Mouse (Mus musculus) lung, adult 18-20 months (tissue): ENCODE data around the gene Gm37240.
"Not testable (repeated sequence)": the region's sequence is repeated elsewhere in the genome, so short reads cannot be mapped to it uniquely, and the experiment has no call there.

Source experiments
- DNase-seq, 2 experiments: peaks; one replicate each; pipeline ENCODE4 v3.0.0; 2022; ENCODE audit warnings: mixed read lengths in 2 of 2

Gene Gm37240

DNA sequence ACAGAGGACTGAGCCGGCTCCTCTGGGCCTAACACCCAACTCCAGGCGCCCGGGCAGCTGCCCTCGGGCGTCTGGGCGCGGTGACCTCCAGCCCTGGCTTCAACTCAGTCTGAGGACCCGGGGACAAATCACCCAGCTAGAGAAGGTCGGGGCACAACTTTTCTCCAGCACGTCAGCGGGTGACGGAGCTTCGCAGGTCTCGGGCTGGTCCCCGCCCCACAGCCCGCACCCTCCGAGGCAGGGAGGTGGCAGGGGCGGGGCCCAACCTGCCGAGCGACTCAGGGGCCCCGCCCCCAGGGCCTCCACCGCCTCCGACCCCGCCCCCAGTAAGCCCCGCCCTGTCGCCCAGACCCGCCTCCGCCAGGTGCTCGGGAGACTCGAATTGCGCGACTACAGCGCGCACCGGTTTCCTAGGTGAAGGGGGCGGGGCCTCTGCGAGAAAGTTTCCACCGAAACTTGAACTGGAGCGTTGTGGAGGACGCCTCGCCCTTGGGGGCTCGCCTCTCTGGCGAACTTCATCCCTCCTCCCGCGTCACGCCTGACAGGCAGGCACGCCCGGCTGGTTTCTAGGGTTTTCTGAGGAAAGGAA lies at the start of gene Gm37240, which contains the start of gene Glt28d2:
TSS of gene Gm37240 (minus strand) at position 280 of the 589 bp plus-strand sequence.
TSS of gene Glt28d2 (minus strand) at position 278 of the 589 bp plus-strand sequence.
- DNase-seq: peak; percentile 94 to 96

DNA sequence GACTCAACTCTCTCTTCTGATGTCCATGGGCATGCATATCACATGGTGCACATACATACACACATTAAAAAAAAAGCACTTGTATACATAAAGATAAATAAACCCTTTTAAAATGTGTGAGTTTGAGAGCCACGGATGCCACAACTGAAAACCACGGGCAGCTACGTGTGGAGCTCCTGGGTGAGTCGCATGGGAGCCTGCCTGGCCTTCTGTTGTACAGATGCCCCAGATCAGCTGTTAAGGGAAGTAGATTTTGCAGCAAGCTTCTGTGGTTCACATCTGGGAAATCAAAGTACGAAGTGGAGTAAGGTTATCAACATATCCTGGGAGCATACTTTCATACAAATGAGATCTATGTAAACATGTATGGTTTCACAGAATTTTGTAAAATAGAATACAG lies 46.3 kb upstream of the Gm37240 start:
- no peak for DNase-seq

DNA sequence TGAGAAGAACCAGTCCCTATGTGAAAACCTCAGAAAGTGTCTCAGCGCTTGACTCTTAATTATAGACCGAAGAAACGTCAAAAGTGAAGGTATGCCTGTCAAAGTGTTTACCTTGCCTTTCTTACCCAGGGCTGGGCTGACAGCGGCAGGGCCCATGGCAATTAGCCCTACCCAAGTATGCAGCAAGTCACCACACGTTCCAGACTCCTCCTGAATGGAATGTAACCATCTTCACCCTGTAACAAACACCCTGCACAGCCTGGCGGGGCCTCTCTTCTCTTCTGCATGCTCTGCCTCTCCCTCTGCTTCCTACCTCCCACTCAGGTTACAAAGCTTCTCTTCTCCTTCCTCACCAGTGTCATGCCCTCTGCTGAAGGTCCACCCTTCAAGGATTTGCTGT lies 44.5 kb upstream of the Gm37240 start:
- peak in 1 of 2 experiments; percentile 9 for DNase-seq

DNA sequence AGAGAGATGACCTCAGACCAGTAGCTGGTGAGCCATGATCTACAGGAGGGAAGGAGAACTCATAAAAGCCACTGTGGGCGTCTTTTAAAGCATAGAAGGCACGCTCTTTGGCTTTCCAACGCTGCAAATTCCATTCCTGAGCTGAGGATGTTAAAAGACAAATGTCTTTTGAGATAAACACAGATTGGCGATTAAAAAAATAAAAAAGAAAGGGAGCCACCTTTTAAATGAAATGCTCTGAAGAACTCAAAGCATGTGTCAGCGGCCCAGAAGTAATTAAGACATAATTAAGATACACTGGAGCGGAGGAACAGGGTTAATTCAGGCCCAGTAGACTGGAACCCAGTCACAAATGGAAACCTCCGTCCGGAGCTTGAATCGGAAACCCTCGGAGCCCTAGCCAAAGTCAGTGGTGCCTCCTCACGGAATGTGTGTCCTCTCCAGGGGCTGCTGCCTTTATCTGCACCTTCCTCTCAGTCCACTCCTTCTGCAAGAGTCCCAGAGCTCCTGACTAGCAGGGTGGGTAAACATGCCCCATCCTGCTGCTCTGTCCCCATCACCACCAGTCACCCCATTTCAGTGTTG lies 43.4 kb upstream of the Gm37240 start:
- no peak for DNase-seq

DNA sequence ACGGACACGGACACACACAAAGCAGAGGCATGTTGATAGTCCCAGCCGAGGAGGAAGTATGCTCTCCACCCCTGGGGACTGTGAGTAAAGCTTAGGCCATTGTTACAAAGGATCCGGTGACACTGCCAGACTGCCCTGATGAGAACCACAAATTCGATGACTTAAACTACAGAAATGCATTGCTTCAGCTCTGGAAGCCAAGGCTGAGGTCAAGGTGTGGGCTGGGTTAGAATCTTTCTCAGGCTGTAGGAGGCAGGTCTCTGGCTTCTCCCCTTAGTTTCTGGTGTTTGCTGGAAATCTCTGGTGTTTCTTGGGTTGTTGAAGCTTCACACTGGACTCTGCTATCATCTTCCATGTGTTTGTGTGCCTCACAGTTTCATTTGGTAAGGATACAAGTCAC lies 42.4 kb upstream of the Gm37240 start:
- DNase-seq: peak in 1 of 2 experiments; percentile 8

DNA sequence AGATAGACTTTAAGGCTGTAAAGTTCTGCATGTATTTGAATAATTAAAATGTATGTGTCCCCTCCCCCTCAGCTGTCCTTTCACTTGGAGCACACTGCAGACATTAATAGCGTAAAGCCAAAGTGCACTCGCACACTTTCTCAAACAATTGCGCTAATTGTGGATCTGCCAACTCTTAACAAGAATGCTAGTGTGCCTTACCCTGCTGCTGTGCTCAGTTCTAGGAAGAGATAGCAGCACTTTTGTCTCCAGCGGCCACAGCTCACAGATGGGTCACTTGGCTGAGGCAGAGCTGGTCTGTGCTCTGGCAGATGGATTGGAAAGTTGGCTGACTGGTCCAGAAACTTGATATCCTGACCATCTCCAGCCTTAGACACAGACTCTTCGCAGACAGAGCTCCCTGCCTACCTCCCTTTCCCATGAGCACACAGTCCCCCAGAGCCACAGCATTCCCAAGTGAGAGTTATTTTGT lies 40.9 kb upstream of the Gm37240 start:
- no peak for DNase-seq

DNA sequence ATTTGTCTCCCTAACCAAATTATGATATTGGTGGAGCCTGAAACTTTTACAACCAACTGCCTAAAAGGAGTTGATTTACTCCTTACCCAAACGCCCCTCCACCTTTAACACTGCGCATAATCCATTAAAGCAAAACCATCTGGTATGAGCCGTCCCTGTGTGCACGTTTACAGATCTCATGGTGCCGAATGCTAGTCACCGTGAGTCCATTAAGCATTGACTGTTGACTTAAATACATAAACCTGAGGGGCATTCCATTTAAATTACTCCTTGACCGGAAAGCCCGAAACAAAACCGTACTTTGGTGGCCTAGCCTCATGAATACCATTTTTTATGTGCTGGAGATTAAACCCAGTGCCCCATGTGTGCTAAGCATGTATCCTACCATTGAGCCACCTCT lies 40.0 kb upstream of the Gm37240 start:
- DNase-seq: no peak

DNA sequence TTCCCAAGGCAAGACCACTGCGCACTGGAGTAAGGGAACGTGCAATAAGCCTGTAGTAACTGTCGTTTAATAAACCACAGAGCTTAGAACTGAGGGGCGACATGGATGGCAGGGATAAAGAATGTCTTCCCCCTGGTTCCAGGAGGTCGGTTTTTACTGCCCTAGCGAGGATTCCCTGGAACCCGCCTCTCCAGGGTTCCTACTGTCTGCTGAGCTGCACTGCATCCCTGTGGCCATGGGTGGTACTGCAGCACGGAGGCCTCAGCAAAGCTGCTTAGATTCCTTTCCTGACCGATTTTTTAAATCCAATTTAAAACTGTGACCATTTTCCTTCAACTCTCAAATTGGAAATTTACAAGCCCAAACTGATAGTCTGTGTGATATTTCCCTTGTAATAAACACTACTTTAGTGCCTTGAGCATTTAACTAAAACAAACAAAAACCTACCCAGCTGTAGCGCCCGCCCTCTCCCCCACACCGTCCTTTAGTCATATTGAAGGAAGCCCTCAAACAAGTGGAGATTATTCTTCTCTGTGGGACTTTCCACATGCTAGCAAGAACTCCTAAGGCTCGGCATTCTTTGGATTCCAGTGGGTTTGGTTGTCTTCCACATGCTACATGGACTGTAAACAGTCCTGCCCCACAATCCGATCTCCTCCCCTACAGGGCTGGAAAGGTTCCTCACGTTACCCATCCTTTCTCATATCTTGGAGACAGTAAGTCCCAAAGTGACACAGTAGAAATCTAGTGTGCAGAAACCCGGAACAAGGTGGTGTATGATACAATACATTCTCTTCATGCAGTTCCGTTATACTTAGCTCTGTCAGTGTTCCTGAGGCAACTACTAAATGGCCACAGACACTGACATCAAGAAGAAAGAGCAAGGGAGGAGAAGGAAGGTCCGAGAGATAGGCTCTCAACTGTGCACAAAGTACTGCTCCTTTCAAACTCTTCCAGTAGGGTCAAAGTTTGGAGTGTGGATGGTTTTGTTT lies 36.9 kb upstream of the Gm37240 start:
- DNase-seq: peak; percentile 74 to 78

DNA sequence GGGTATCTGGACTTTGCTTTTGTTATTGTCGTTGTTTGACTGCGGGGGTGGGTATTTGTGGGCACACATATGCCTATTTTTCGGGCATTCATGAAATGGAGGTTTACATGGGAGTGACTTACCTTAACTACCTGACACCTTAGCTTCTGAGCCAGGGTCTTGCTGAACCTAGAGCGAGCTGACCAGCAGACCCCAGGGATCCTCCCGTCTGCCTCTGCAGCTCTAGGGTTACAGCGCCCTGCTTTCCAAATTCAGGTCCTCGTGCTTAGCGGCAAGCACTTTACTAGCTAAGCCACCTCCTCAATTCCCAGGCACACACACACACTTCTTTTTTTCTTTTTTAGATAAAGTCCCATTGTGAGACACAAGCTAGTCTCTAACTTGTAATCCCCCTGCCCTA lies 36.0 kb upstream of the Gm37240 start:
- no peak for DNase-seq

DNA sequence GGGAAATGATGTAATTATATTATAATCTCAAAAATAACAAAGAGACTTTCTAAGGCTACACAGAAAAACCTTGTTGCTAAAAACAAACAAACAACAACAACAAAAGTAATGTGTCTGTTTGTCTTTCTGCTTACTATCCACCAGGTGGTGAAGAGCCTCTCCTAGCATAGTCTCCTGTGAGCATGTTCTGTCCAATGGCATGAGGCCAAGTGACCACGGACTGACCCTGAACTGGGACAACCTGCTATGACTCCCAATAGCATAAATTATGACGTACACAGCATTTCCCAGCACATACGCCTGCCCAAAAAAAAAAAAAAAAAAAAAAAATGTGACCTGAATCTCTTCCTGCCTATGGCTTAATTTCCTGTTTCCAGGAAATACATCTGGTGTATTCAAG lies 35.0 kb upstream of the Gm37240 start:
- peak; percentile 44 to 61 for DNase-seq

DNA sequence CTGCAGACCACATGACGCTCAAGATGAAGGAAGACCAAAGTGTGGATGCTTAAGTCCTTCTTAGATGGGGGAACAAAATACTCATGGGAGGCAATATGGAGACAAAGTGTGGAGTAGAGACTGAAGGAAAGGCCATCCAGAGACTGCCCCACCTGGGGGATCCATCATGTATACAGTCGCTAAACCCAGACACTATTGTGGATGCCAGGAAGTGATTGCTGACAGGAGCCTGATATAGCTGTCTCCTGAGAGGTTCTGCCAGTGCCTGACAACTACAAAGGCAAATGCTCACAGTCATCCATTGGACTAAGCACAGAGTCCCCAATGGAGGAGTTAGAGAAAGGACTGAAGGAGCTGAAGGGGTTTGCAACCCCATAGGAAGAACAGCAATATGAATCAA lies 33.4 kb upstream of the Gm37240 start:
- not testable (repeated sequence) for DNase-seq

DNA sequence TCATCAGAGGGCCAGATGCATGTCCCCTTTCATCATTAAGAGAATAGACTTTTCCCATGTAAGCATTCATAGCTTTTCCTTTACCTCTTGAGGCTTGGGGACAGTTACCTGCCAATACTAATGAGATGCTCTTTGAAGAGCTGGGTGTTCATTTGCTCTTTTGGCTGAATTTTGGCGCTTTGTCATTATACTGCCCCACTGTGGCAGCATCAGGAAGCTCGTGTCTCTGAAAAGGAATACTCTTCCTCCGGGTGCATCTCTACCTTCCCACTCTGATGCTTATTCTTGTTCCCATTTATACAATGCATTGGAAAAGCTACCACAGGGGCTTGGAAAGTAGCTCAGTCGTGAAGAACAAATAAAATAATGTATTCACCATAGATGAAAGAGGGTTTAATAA lies 30.3 kb upstream of the Gm37240 start:
- peak; percentile 17 to 36 for DNase-seq

DNA sequence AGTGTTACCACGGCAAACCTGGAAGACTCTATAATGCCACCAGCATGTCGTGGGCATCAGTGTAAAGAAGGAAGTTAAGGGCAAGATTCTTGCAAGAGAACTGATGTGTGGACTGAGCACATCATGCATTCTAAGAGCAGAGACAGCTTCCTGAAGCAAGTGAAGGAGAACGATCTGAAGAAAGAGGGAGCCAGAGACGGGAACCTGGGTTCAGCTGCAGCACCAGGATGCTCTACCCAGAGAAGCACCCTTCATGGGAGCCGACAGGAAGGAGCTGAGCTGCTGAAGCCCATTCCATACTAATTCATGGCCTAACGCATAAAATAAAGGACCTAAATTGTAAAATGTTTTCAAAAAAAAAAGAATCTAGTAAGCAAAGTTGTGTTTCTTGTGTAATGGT lies 27.5 kb upstream of the Gm37240 start:
- no peak for DNase-seq

DNA sequence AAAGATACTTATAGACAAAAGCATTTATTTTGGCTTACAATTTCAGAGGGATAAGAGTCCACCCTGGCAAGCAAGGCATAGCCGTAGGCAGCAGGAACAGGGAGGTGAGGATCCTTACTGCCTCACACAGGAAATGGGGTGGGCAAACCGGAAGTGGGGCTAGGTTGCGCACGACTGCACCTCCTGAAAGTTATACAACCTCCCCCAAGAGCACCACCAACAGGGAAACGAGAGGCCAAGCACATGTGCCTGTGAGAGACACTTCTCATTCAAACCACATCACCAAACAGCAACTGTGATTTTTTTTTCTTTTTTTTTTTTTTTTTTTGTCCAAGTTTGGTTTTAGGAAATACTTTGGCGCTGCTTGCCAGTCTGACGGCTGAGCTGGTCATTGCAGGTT lies 19.8 kb upstream of the Gm37240 start:
- no peak for DNase-seq

DNA sequence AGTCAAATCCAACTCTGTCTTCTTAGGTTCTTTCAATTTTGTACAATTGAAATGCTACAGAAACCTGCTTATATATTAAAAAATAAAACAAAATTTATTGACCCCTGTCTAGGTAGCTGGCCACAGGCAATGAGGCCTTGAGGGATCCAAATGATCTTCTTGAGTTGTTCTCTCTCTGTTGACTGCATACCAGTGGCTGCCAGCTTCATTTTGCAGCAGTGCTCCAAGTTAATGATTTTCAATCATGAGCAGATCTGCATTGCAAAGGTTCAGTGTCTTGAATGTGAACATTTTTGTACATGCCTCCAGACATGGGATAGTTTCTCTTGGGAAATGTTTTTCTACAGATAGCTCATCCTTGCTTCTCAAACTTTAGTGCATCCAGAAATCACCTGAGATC lies 17.1 kb upstream of the Gm37240 start:
- DNase-seq: no peak

DNA sequence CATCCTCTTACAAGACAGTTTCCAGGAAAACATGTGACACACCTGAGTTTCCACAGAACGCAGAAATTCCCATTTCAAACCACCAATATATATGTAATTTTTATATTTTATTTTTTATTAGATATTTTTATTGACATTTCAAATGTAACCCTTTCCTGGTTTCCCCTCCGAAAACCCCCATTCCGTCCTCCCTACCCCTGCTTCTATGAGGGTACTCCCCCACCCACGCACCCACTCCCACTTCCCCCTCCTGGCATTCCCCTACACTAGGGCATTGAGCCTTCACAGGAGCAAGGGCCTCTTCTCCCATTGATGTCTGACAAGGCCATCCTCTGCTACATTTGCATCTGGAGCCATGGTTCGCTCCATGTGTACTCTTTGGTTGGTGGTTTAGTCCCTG lies 7.7 kb upstream of the Gm37240 start:
- DNase-seq: no peak

DNA sequence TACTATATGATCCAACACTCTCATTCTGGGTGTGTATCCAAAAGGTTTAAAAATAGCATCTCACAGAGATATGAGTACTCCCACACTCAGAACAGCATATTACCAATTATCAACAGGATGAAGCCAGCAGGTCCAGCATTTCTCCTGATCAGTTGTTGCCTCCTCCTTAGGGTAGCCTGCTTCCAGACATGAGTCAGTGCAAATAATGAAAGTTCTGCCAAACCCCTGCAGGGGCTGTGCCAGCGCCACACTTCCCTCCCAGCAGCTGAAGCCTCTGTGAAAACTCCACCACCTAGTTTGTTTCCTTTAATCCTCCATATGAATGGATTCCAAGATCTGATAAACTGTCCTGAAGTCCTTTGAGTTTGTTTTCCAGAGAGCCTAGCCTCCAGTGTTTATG lies 4.3 kb upstream of the Gm37240 start:
- peak in 1 of 2 experiments; percentile 33 for DNase-seq

DNA sequence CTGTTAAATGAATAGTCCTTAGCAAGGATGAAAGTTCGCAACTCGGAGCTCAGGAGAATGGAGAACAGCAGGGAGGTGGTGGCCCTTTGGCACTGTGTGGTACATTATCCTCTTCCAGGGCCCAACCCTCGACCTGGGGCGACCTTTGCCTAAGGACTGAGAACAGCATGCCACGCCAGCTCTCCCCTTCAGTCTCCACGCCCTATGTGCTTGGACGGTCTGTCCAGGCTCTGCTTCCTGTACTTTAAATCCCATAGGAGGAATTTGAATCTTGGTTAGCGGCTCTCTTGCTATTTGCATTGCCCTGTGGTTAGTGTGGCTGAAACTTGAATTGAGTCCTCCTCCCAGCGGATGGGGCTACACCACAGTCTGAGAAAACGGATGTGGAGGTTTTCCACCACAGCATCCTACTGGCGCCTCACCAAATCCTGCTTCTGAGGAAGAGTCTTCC lies 928 bp upstream of the Gm37240 start:
- DNase-seq: peak; percentile 83 to 89

DNA sequence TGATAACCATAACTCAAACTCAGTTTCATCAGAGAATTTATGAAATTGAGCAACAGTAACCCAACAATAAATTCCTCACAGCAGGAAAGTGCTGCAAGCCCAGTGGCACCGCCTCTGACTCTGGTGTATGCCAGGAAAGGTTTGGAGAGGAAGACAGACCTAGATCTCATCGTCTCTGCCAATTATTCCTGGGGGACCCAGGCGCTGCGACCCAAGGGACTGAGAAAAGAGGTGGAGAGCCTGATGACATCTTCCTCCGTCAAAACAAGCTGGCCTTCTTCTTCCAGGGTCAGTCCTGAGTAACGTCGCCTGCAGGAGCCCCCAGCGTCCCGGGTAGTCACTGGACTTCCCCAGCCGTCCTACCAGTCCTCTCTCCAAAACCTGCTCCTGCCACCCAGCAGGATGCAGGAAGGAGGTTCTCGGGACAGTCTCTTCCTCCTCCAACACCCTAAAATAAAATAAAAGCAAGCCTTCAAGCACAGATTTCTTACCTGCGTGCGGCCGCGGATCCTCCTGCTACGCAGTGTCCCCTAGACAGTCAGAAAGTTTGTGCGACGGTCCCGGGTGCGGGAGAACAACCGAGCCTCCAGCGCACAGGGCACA lies 581 bp downstream of the Gm37240 start:
- peak; percentile 41 to 52 for DNase-seq

DNA sequence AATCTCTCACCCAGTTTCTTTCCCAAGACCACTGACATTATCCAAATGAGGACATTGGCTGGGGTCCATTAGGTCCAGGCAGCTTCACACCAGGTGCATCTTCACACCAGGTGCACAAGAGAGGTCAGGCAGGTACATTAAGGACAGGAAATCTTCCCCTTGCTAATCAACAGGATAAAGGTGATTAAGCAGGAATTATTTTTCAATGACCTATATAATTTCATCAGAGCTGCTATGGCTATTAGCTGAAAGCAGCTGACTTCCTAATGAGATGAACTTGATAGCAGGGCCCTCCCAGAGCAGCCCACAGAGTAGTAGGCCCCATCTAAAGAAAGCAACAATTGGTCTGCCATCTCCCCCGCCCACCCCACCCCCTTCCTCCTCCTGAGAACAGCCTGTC lies 1.4 kb downstream of the Gm37240 start:
- no peak for DNase-seq

DNA sequence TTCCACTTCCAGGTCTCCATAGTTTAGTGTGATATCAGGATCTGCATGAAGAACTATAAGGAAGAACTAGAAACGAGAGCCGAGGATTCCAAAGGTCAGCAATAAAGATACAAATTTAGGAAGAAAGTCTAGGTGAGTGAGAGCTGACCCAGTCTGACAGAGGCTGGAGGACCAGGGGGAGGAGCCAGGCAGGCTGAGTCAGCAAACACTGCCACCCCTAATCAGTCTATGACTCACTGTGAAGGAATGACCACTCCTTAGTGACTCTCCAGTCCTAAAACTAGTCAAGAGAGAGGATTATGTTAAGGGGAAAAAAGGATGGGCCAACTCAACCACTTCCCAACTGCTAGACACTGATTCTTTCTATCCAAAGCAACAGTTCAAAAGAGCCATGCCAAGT lies 6.6 kb downstream of the Gm37240 start:
- DNase-seq: peak; percentile 75 to 83

DNA sequence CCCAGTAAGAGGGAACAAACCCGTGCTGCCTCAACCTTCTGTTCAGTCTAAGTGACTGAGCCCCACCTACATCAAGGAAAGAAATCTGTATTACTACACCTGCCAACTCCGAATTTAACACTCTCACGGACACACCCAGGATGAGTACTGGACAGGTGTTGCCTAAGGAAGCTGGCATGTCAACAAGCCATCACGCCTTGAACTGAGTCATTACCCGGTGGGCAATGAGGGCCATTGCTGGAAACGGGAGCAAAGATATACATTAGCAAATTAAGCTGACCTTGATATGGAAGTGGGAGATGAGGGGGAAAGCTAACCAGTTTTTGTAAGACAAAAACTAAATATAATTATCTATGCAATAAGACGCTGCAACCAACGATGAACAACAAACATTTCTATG lies 7.2 kb downstream of the Gm37240 start:
- no peak for DNase-seq

DNA sequence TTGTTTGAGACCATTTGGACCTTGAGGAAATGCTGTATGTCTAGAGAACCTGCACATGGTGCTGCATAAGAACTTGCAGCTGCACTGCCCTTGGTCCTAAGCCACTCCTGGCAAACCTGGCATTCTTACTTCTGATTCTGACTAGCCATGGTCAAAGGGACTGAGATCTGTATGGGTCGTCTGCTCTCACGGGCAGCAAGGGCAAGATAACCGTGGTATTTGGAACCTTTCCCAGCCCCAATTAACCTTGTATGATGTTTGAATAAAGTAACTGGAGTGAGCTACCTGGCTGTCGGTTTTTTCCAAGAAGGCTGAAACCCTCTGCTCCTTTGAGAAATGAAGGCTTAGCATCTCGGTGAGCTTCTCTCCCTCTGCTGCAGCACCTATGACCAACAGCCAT lies 8.4 kb downstream of the Gm37240 start:
- no peak for DNase-seq
